Mouse (Mus musculus): ENCODE measurements around the gene Actn1. TPM values are rescaled to one million over a fixed set of nuclear protein-coding genes. Genes with fewer than 3 reads are reported as not detected.

Gene Actn1
- polyA plus RNA-seq (2012; rRNA removed) = 43.8 and 76.6 TPM in 2 replicates

GRCm38 (mm10) chr12:80260056-80260743 lies at the start of gene Actn1:
Gene Actn1 (minus strand): TSS chr12:80260371.

Other genes with a start within 250 kb of the Actn1 start
- 108 and 142 TPM in 2 replicates for gene Zfp36l1, start 147.4 kb downstream of the Actn1 start, polyA plus RNA-seq (2012; rRNA removed)
- 27.1 and 30.0 TPM in 2 replicates for gene Dcaf5, start 176.2 kb upstream of the Actn1 start, polyA plus RNA-seq (2012; rRNA removed)
- 38.8 and 42.0 TPM in 2 replicates for gene Exd2, start 202.7 kb upstream of the Actn1 start, polyA plus RNA-seq (2012; rRNA removed)

Measured in central nervous system, embryonic 11.5 days (tissue).